Comparison of ENCODE assay signal across 30 mouse cellular contexts in genomic region chr9:122410437-122411175, GRCm38 (mm10). TPM values are rescaled to one million over a fixed set of nuclear protein-coding genes. Genes with fewer than 3 reads are reported as not detected.
DNase-seq lines count a peak whose midpoint lies in the region; ATAC-seq lines count a peak whose summit lies in the region.
"Had no signal": no experiment of that assay in that cellular context is flagged by ENCODE, and none has a peak within 500 bp of the region (broad histone marks: within the 10 kb centered on the region; RNA-seq: fewer than 3 reads in every experiment).

No protein-coding gene starts in this region.

- H3K9me3 ChIP-seq in forebrain, embryonic 11.5 days (ENCODE audit: control insufficient read depth, low read length): no peaks in the 10 kb centered on the region
- H3K9me3 ChIP-seq: embryonic facial prominence, embryonic 12.5 days; embryonic facial prominence, embryonic 15.5 days; forebrain, embryonic 15.5 days; G1E; heart, embryonic 10.5 days; heart, embryonic 13.5 days had no signal

- intact Hi-C loops in left cerebral cortex, postnatal 25 days (cut with DNase I): no loop called here

- no peak overlapping the region for H3K4me3 ChIP-seq in forebrain, embryonic 11.5 days (ENCODE audit: low read depth, low read length)
- H3K4me3 ChIP-seq: embryonic facial prominence, embryonic 12.5 days; embryonic facial prominence, embryonic 15.5 days; forebrain, embryonic 12.5 days; forebrain, embryonic 15.5 days; heart, adult 2 months; heart, embryonic 10.5 days; heart, embryonic 13.5 days had no signal

- no peak overlapping the region for H3K27ac ChIP-seq in forebrain, embryonic 11.5 days (ENCODE audit: low read depth, low read length)
- H3K27ac ChIP-seq: embryonic facial prominence, embryonic 12.5 days; embryonic facial prominence, embryonic 15.5 days; forebrain, embryonic 12.5 days; forebrain, embryonic 15.5 days; heart, adult 2 months; heart, embryonic 10.5 days; heart, embryonic 13.5 days; hindbrain, embryonic 14.5 days; hindbrain, postnatal 0 days had no signal

- 93% methylated on average over 16 of the region's 16 CpGs for WGBS in forebrain, embryonic 11.5 days

- H3K27me3 ChIP-seq in forebrain, embryonic 11.5 days (ENCODE audit: control insufficient read depth, insufficient read depth, low read length): no peaks in the 10 kb centered on the region
- H3K27me3 ChIP-seq: CH12.LX; embryonic facial prominence, embryonic 12.5 days; embryonic facial prominence, embryonic 15.5 days; forebrain, embryonic 15.5 days; heart, embryonic 13.5 days; Patski had no signal

- no peak overlapping the region for H3K4me2 ChIP-seq in forebrain, embryonic 11.5 days (ENCODE audit: low read depth, low read length, severe bottlenecking)
- H3K4me2 ChIP-seq: embryonic facial prominence, embryonic 12.5 days; embryonic facial prominence, embryonic 15.5 days; forebrain, embryonic 12.5 days; forebrain, embryonic 15.5 days; heart, embryonic 13.5 days; hindbrain, embryonic 14.5 days had no signal

- peak; percentile 24 to 58 for DNase-seq in frontal cortex, postnatal 36 days (ENCODE audit: low spot score in 2 of 2)
- no peak for DNase-seq in frontal cortex, postnatal 10 days (ENCODE audit: low spot score in 2 of 2)
- peak; percentile 35 to 70 for DNase-seq in left cerebral cortex, postnatal 25 days (ENCODE audit: low spot score in 2 of 2)
- no peak for DNase-seq in left cerebral cortex, adult 11 months (ENCODE audit: low spot score)
- peak; percentile 44 to 69 for DNase-seq in right cerebral cortex, postnatal 10 days (ENCODE audit: low spot score in 2 of 2)
- no peak for DNase-seq in right cerebral cortex, postnatal 36 days (ENCODE audit: low spot score in 2 of 2)
- no peak for DNase-seq in forebrain, embryonic 11.5 days (ENCODE audit: low spot score)
- DNase-seq: adrenal gland, postnatal 10 days; adrenal gland, postnatal 36 days; B cell, adult 2 months; cerebellum, adult 11 months; cerebellum, adult 2 months; cerebellum, adult 9-11 months; cerebellum, postnatal 25 days; gastrocnemius, postnatal 10 days; gastrocnemius, postnatal 36 days; heart, adult 2 months; heart, postnatal 14 days; heart, postnatal 4 days had no signal

- ATAC-seq in forebrain, embryonic 11.5 days (replicated peaks; ENCODE audit: low FRiP score): no peak
- ATAC-seq: forebrain, embryonic 15.5 days; hindbrain, postnatal 0 days; Patski had no signal

- H3K9ac ChIP-seq in forebrain, embryonic 11.5 days (ENCODE audit: low read length): no peak overlapping the region
- H3K9ac ChIP-seq: embryonic facial prominence, embryonic 12.5 days; embryonic facial prominence, embryonic 15.5 days; forebrain, embryonic 12.5 days; forebrain, embryonic 15.5 days; heart, embryonic 13.5 days; hindbrain, embryonic 14.5 days had no signal

- H3K36me3 ChIP-seq in forebrain, embryonic 11.5 days (ENCODE audit: control insufficient read depth, insufficient read depth, low read length): no peaks in the 10 kb centered on the region
- H3K36me3 ChIP-seq: embryonic facial prominence, embryonic 12.5 days; embryonic facial prominence, embryonic 15.5 days; forebrain, embryonic 12.5 days; forebrain, embryonic 15.5 days; G1E; heart, embryonic 10.5 days; heart, embryonic 13.5 days had no signal

- H3K4me1 ChIP-seq in forebrain, embryonic 11.5 days (replicated peaks; ENCODE audit: control insufficient read depth, insufficient read depth, low read length): no peaks in the 10 kb centered on the region
- H3K4me1 ChIP-seq: embryonic facial prominence, embryonic 12.5 days; embryonic facial prominence, embryonic 15.5 days; forebrain, embryonic 15.5 days; heart, embryonic 10.5 days; heart, embryonic 13.5 days had no signal

RNA-seq across cellular contexts. Expression of gene Abhd5, which starts 59.2 kb away (rescaled TPM):
- total RNA-seq in left cerebral cortex, postnatal 25 days (2021): 10 to 100 TPM; 22.4 to 27.0 TPM
- 19.3 and 19.7 TPM in 2 replicates for polyA plus RNA-seq in forebrain, embryonic 11.5 days (2014; fragmentation: Nextera tagmentation; extraction: Ambion mirVana)

Comparison
In these comparisons a context has a peak if more than half of its experiments do, and no peak if none do; other contexts are left out.
1. DNase-seq: peak in frontal cortex, postnatal 36 days (2 of 2), left cerebral cortex, postnatal 25 days (2 of 2) and right cerebral cortex, postnatal 10 days (2 of 2); none in frontal cortex, postnatal 10 days (0 of 2), left cerebral cortex, adult 11 months (single experiment), right cerebral cortex, postnatal 36 days (0 of 2) and forebrain, embryonic 11.5 days (single experiment).